ENCODE assay signal across 16 mouse cellular contexts in genomic region chr1:170766997-170767396, GRCm38 (mm10).
DNase-seq lines count a peak whose midpoint lies in the region; ATAC-seq and TF ChIP-seq lines count a peak whose summit lies in the region.
"Had no signal": no experiment of that assay in that cellular context is flagged by ENCODE, and none has a peak within 500 bp of the region (broad histone marks: within the 10 kb centered on the region; RNA-seq: fewer than 3 reads in every experiment).

No protein-coding gene starts in this region.

- DNase-seq in gastrocnemius, adult 2 months = no peak
- no peak for DNase-seq in gastrocnemius, postnatal 25 days
- peak; percentile 59 for DNase-seq in lung, postnatal 0 days (ENCODE audit: low spot score)
- DNase-seq in lung, adult 2 months = no peak
- DNase-seq in c-Kit-positive CD71-positive TER-119-positive erythroid progenitor cells, embryonic 14.5 days (ENCODE audit: low spot score) = no peak
- DNase-seq: adrenal gland, postnatal 36 days; cerebellum, adult 8-10 months; right cerebral cortex, postnatal 25 days; thymus, postnatal 4 days had no signal

- no peaks in the 10 kb centered on the region for H3K27me3 ChIP-seq in lung, postnatal 0 days (replicated peaks; ENCODE audit: insufficient read depth, low read length)
- H3K27me3 ChIP-seq in heart, embryonic 13.5 days (replicated peaks) = no peaks in the 10 kb centered on the region
- H3K27me3 ChIP-seq in stomach, embryonic 16.5 days (ENCODE audit: control insufficient read depth, insufficient read depth, low read length) = no peaks in the 10 kb centered on the region
- no peaks in the 10 kb centered on the region for H3K27me3 ChIP-seq in forebrain, embryonic 16.5 days (replicated peaks; ENCODE audit: control insufficient read depth, insufficient read depth, low read length)
- H3K27me3 ChIP-seq: embryonic facial prominence, embryonic 12.5 days; kidney, embryonic 15.5 days; neural tube, embryonic 15.5 days had no signal

- H3K4me2 ChIP-seq in lung, postnatal 0 days (replicated peaks; ENCODE audit: low read depth, low read length) = no peak overlapping the region
- no peak overlapping the region for H3K4me2 ChIP-seq in heart, embryonic 13.5 days
- no peak overlapping the region for H3K4me2 ChIP-seq in stomach, embryonic 16.5 days (ENCODE audit: low read depth, low read length)
- H3K4me2 ChIP-seq in forebrain, embryonic 16.5 days (ENCODE audit: low read length) = no peak overlapping the region
- H3K4me2 ChIP-seq: embryonic facial prominence, embryonic 12.5 days; hindbrain, embryonic 14.5 days; kidney, embryonic 15.5 days; neural tube, embryonic 15.5 days had no signal

- no peaks in the 10 kb centered on the region for H3K36me3 ChIP-seq in lung, postnatal 0 days (ENCODE audit: insufficient read depth, low read length)
- peaks cover 8% of the 10 kb centered on the region for H3K36me3 ChIP-seq in heart, embryonic 13.5 days
- H3K36me3 ChIP-seq in stomach, embryonic 16.5 days (ENCODE audit: control insufficient read depth, insufficient read depth, low read length) = no peaks in the 10 kb centered on the region
- H3K36me3 ChIP-seq in forebrain, embryonic 16.5 days (ENCODE audit: control insufficient read depth, insufficient read depth) = no peaks in the 10 kb centered on the region
- H3K36me3 ChIP-seq: embryonic facial prominence, embryonic 12.5 days; neural tube, embryonic 15.5 days had no signal

- H3K4me1 ChIP-seq in lung, postnatal 0 days (ENCODE audit: insufficient read depth, low read depth, low read length) = no peaks in the 10 kb centered on the region; the same call in 1 of the 2 replicates
- no peaks in the 10 kb centered on the region; the same call in 1 of the 2 replicates for H3K4me1 ChIP-seq in lung, adult 2 months (ENCODE audit: control insufficient read depth, insufficient read depth, low read length)
- peaks cover 27% of the 10 kb centered on the region for H3K4me1 ChIP-seq in heart, embryonic 13.5 days
- H3K4me1 ChIP-seq in stomach, embryonic 16.5 days (ENCODE audit: control insufficient read depth, insufficient read depth, low read length) = peaks cover 8% of the 10 kb centered on the region; the same call in 1 of the 2 replicates
- H3K4me1 ChIP-seq in forebrain, embryonic 16.5 days (replicated peaks; ENCODE audit: control insufficient read depth, insufficient read depth, low read length) = no peaks in the 10 kb centered on the region
- H3K4me1 ChIP-seq: embryonic facial prominence, embryonic 12.5 days; kidney, embryonic 15.5 days; neural tube, embryonic 15.5 days had no signal

- no peak for TF ChIP-seq CTCF in gastrocnemius, adult 2 months (IDR thresholded peaks at IDR 0.05)
- no peak for TF ChIP-seq CTCF in lung, postnatal 0 days (IDR thresholded peaks at IDR 0.05)
- no peak for TF ChIP-seq CTCF in lung, adult 2 months (IDR thresholded peaks at IDR 0.05; ENCODE audit: insufficient read depth, low read length)

- H3K4me3 ChIP-seq in gastrocnemius, adult 2 months = no peak overlapping the region
- H3K4me3 ChIP-seq in lung, postnatal 0 days (ENCODE audit: low read depth, low read length) = no peak overlapping the region
- no peak overlapping the region for H3K4me3 ChIP-seq in lung, adult 2 months (replicated peaks; ENCODE audit: extremely low read depth, low read depth, low read length)
- H3K4me3 ChIP-seq in heart, embryonic 13.5 days = no peak overlapping the region
- H3K4me3 ChIP-seq in stomach, embryonic 16.5 days (replicated peaks; ENCODE audit: low read length) = no peak overlapping the region
- no peak overlapping the region for H3K4me3 ChIP-seq in forebrain, embryonic 16.5 days (replicated peaks; ENCODE audit: low read length)
- H3K4me3 ChIP-seq: embryonic facial prominence, embryonic 12.5 days; kidney, embryonic 15.5 days; neural tube, embryonic 15.5 days had no signal

- no peak overlapping the region for H3K9ac ChIP-seq in lung, postnatal 0 days (replicated peaks; ENCODE audit: low read depth)
- no peak overlapping the region for H3K9ac ChIP-seq in heart, embryonic 13.5 days
- H3K9ac ChIP-seq in stomach, embryonic 16.5 days (ENCODE audit: low read length) = no peak overlapping the region
- H3K9ac ChIP-seq in forebrain, embryonic 16.5 days (replicated peaks; ENCODE audit: low read depth, low read length) = no peak overlapping the region
- H3K9ac ChIP-seq: embryonic facial prominence, embryonic 12.5 days; hindbrain, embryonic 14.5 days; kidney, embryonic 15.5 days; neural tube, embryonic 15.5 days had no signal

- peak; percentile 59 for TF ChIP-seq EP300 in lung, postnatal 0 days (IDR thresholded peaks at IDR 0.05)

- H3K27ac ChIP-seq in gastrocnemius, adult 2 months = peak overlapping the region; percentile 55
- no peak overlapping the region for H3K27ac ChIP-seq in lung, postnatal 0 days (ENCODE audit: low read length)
- H3K27ac ChIP-seq in heart, embryonic 13.5 days (replicated peaks) = peak overlapping the region; percentile 63
- H3K27ac ChIP-seq in stomach, embryonic 16.5 days (ENCODE audit: low read length) = 0 out of 2 replicates have a peak overlapping the region, but pooled peaks have one; percentile 1
- no peak overlapping the region for H3K27ac ChIP-seq in forebrain, embryonic 16.5 days (ENCODE audit: low read length)
- H3K27ac ChIP-seq: embryonic facial prominence, embryonic 12.5 days; hindbrain, embryonic 14.5 days; kidney, embryonic 15.5 days; neural tube, embryonic 15.5 days had no signal

- intact Hi-C loops in gastrocnemius, adult 2 months (cut with DNase I) = no loop called here

- WGBS in lung, postnatal 0 days = 31% methylated on average over 2 of the region's 2 CpGs
- WGBS in lung, adult 2 months = 16% methylated on average over 2 of the region's 2 CpGs
- WGBS in heart, embryonic 13.5 days = 39% methylated on average over 2 of the region's 2 CpGs
- WGBS in stomach, embryonic 16.5 days = 30% methylated on average over 2 of the region's 2 CpGs
- WGBS in forebrain, embryonic 16.5 days = 72% methylated on average over 2 of the region's 2 CpGs

- H3K9me3 ChIP-seq in lung, postnatal 0 days (ENCODE audit: low read length) = no peaks in the 10 kb centered on the region
- H3K9me3 ChIP-seq in heart, embryonic 13.5 days = no peaks in the 10 kb centered on the region
- no peaks in the 10 kb centered on the region for H3K9me3 ChIP-seq in stomach, embryonic 16.5 days (replicated peaks; ENCODE audit: control insufficient read depth, low read length)
- no peaks in the 10 kb centered on the region for H3K9me3 ChIP-seq in forebrain, embryonic 16.5 days (ENCODE audit: control insufficient read depth, low read length)
- H3K9me3 ChIP-seq: embryonic facial prominence, embryonic 12.5 days; kidney, embryonic 15.5 days; neural tube, embryonic 15.5 days had no signal

- ATAC-seq in lung, postnatal 0 days = peak; percentile 33; the same call in 1 of the 2 replicates
- ATAC-seq in heart, embryonic 13.5 days (ENCODE audit: extremely low read depth, insufficient number of reproducible peaks, low FRiP score, low TSS enrichment) = no peak
- peak; percentile 82 for ATAC-seq in stomach, embryonic 16.5 days (ENCODE audit: insufficient read depth, low FRiP score)
- ATAC-seq in forebrain, embryonic 16.5 days = no peak

- TF ChIP-seq POLR2A in lung, adult 2 months (IDR thresholded peaks at IDR 0.05; ENCODE audit: borderline replicate concordance, extremely low read depth, low read depth, low read length) = no peak

Comparison
In these comparisons a context has a peak if more than half of its experiments do, and no peak if none do; other contexts are left out.
1. H3K27ac ChIP-seq: peak in gastrocnemius, adult 2 months (single experiment), heart, embryonic 13.5 days (single experiment) and stomach, embryonic 16.5 days (single experiment); none in lung, postnatal 0 days (single experiment) and forebrain, embryonic 16.5 days (single experiment).
2. ATAC-seq: peak in lung, postnatal 0 days (single experiment) and stomach, embryonic 16.5 days (single experiment); none in heart, embryonic 13.5 days (single experiment) and forebrain, embryonic 16.5 days (single experiment).